Comparison of ENCODE assay signal across 10 mouse cellular contexts in genomic region chr14:31414235-31414966, GRCm38 (mm10). TPM values are rescaled to one million over a fixed set of nuclear protein-coding genes. Genes with fewer than 3 reads are reported as not detected.
DNase-seq lines count a peak whose midpoint lies in the region; ATAC-seq and TF ChIP-seq lines count a peak whose summit lies in the region.
"Had no signal": no experiment of that assay in that cellular context is flagged by ENCODE, and none has a peak within 500 bp of the region (broad histone marks: within the 10 kb centered on the region; RNA-seq: fewer than 3 reads in every experiment).

No protein-coding gene starts in this region.

- no peak for TF ChIP-seq CTCF in bone marrow macrophage, adult 2 months (IDR thresholded peaks at IDR 0.05; ENCODE audit: low read depth, low read length)

- no peak overlapping the region for H3K4me2 ChIP-seq in heart, embryonic 15.5 days
- H3K4me2 ChIP-seq in midbrain, embryonic 14.5 days (ENCODE audit: low read length), result no peak overlapping the region
- no peak overlapping the region for H3K4me2 ChIP-seq in limb, embryonic 12.5 days
- H3K4me2 ChIP-seq: hindbrain, embryonic 14.5 days had no signal

- DNase-seq in heart, adult 11 months, result no peak
- no peak for DNase-seq in midbrain, embryonic 10.5 days (ENCODE audit: low spot score)
- no peak for DNase-seq in midbrain, embryonic 14.5 days
- DNase-seq in gastrocnemius, postnatal 36 days, result no peak
- DNase-seq: spleen, adult 18-20 months had no signal

- TF ChIP-seq POLR2A in bone marrow macrophage, adult 2 months (IDR thresholded peaks at IDR 0.05; ENCODE audit: borderline replicate concordance, low read depth, low read length), result no peak

- H3K27me3 ChIP-seq in heart, embryonic 15.5 days, result no peaks in the 10 kb centered on the region
- no peaks in the 10 kb centered on the region for H3K27me3 ChIP-seq in midbrain, embryonic 10.5 days (ENCODE audit: low read depth, poor library complexity, severe bottlenecking)
- no peaks in the 10 kb centered on the region for H3K27me3 ChIP-seq in midbrain, embryonic 14.5 days (ENCODE audit: control insufficient read depth, insufficient read depth, low read length)
- H3K27me3 ChIP-seq in limb, embryonic 12.5 days, result no peaks in the 10 kb centered on the region

- H3K27ac ChIP-seq in heart, embryonic 15.5 days, result peak overlapping the region; percentile 68
- peak overlapping the region; percentile 56 for H3K27ac ChIP-seq in midbrain, embryonic 10.5 days (replicated peaks)
- H3K27ac ChIP-seq in midbrain, embryonic 14.5 days (replicated peaks; ENCODE audit: low read depth, low read length), result no peak overlapping the region
- peak overlapping the region; percentile 84 for H3K27ac ChIP-seq in bone marrow macrophage, adult 2 months (ENCODE audit: insufficient read depth, low read depth, low read length)
- peak overlapping the region; percentile 41; the same call in 1 of the 2 replicates for H3K27ac ChIP-seq in limb, embryonic 12.5 days
- H3K27ac ChIP-seq: hindbrain, embryonic 14.5 days had no signal

- no peaks in the 10 kb centered on the region for H3K9me3 ChIP-seq in heart, embryonic 15.5 days (replicated peaks)
- H3K9me3 ChIP-seq in midbrain, embryonic 10.5 days (replicated peaks), result no peaks in the 10 kb centered on the region
- no peaks in the 10 kb centered on the region for H3K9me3 ChIP-seq in midbrain, embryonic 14.5 days (ENCODE audit: control insufficient read depth, low read length)
- no peaks in the 10 kb centered on the region for H3K9me3 ChIP-seq in limb, embryonic 12.5 days
- H3K9me3 ChIP-seq: megakaryocyte, embryonic 14.5 days had no signal

- H3K4me1 ChIP-seq in heart, embryonic 15.5 days (replicated peaks), result peaks cover 77% of the 10 kb centered on the region
- peaks cover 34% of the 10 kb centered on the region for H3K4me1 ChIP-seq in midbrain, embryonic 10.5 days
- peaks cover 5% of the 10 kb centered on the region; the same call in 1 of the 2 replicates for H3K4me1 ChIP-seq in midbrain, embryonic 14.5 days (ENCODE audit: control insufficient read depth, insufficient read depth, low read length)
- peaks cover 63% of the 10 kb centered on the region for H3K4me1 ChIP-seq in bone marrow macrophage, adult 2 months (ENCODE audit: control insufficient read depth, insufficient read depth, low read length)
- peaks cover 45% of the 10 kb centered on the region for H3K4me1 ChIP-seq in limb, embryonic 12.5 days (replicated peaks)

- ATAC-seq in heart, embryonic 15.5 days (replicated peaks; ENCODE audit: insufficient number of reproducible peaks, insufficient read depth, low FRiP score, low read depth), result no peak
- no peak for ATAC-seq in midbrain, embryonic 14.5 days (ENCODE audit: low FRiP score, low TSS enrichment)
- ATAC-seq in limb, embryonic 12.5 days (ENCODE audit: insufficient number of reproducible peaks, insufficient read depth, low FRiP score, low TSS enrichment, low read depth), result no peak

- H3K36me3 ChIP-seq in heart, embryonic 15.5 days, result no peaks in the 10 kb centered on the region
- H3K36me3 ChIP-seq in midbrain, embryonic 10.5 days, result peaks cover 9% of the 10 kb centered on the region; the same call in 1 of the 2 replicates
- peaks cover 14% of the 10 kb centered on the region for H3K36me3 ChIP-seq in midbrain, embryonic 14.5 days (ENCODE audit: control insufficient read depth, insufficient read depth, low read length)
- H3K36me3 ChIP-seq in limb, embryonic 12.5 days, result peaks cover 30% of the 10 kb centered on the region

- intact Hi-C loops in gastrocnemius, postnatal 36 days (cut with DNase I), result loop anchor here (2.0 kb wide), 1 partner anchor 20 kb away; no protein-coding TSS in a partner anchor

- WGBS in heart, embryonic 15.5 days, result 51% methylated on average over 10 of the region's 10 CpGs
- 79% methylated on average over 10 of the region's 10 CpGs for WGBS in midbrain, embryonic 10.5 days
- 75% methylated on average over 10 of the region's 10 CpGs for WGBS in midbrain, embryonic 14.5 days
- WGBS in limb, embryonic 12.5 days, result 46% methylated on average over 10 of the region's 10 CpGs

- H3K9ac ChIP-seq in heart, embryonic 15.5 days, result no peak overlapping the region
- no peak overlapping the region for H3K9ac ChIP-seq in midbrain, embryonic 14.5 days (replicated peaks; ENCODE audit: low read length)
- H3K9ac ChIP-seq in limb, embryonic 12.5 days (replicated peaks), result no peak overlapping the region
- H3K9ac ChIP-seq: hindbrain, embryonic 14.5 days had no signal

- no peak overlapping the region for H3K4me3 ChIP-seq in heart, embryonic 15.5 days
- H3K4me3 ChIP-seq in midbrain, embryonic 10.5 days, result no peak overlapping the region
- no peak overlapping the region for H3K4me3 ChIP-seq in midbrain, embryonic 14.5 days (replicated peaks; ENCODE audit: low read depth, low read length)
- no peak overlapping the region for H3K4me3 ChIP-seq in bone marrow macrophage, adult 2 months (ENCODE audit: insufficient read depth, low read length)
- H3K4me3 ChIP-seq in limb, embryonic 12.5 days (replicated peaks), result no peak overlapping the region
- H3K4me3 ChIP-seq: megakaryocyte, embryonic 14.5 days had no signal

RNA-seq across cellular contexts. Expression of gene Sh3bp5, which starts 21.5 kb away (rescaled TPM):
- polyA plus RNA-seq in heart, embryonic 15.5 days (2015; fragmentation: Nextera tagmentation; extraction: Ambion mirVana), result 21.4 and 28.4 TPM in 2 replicates
- polyA plus RNA-seq in midbrain, embryonic 10.5 days (2016; fragmentation: Nextera tagmentation; extraction: Ambion mirVana), result 17.3 and 22.8 TPM in 2 replicates
- 40.0 and 82.4 TPM in 2 replicates for polyA plus RNA-seq in midbrain, embryonic 14.5 days (2014; fragmentation: Nextera tagmentation; extraction: Ambion mirVana)
- polyA plus RNA-seq in bone marrow macrophage, adult 2 months (2012; ENCODE audit: insufficient read depth, insufficient read length, missing spikeins), result 93.0 and 99.5 TPM in 2 replicates
- polyA plus RNA-seq in limb, embryonic 12.5 days (2016; fragmentation: Nextera tagmentation; extraction: Ambion mirVana), result 41.9 and 47.4 TPM in 2 replicates
- total RNA-seq in gastrocnemius, postnatal 36 days (2021), result 10 to 100 TPM; 34.5 to 44.4 TPM
